Mouse (Mus musculus) activated CD4-positive, CD25-positive, alpha-beta regulatory T cell, adult 4 months (primary cell): ENCODE results near the gene Sox13. TPM values are rescaled to one million over a fixed set of nuclear protein-coding genes. Genes with fewer than 3 reads are reported as not detected.

Source experiments
- polyA plus RNA-seq, 2 experiments: library from polyadenylated mRNA; unstranded; fragments of 100-300 nt; shearing (Covaris generic); gene quantifications; one replicate each; pipeline ENCODE4 v1.2.1; 2017

Sox13 gene
- polyA plus RNA-seq, 2 experiments from 2014 or later = not detected

Other genes with a start within 250 kb of the Sox13 start
- not detected for gene Golt1a, start 114.6 kb downstream of the Sox13 start, polyA plus RNA-seq
- gene Kiss1, start 102.5 kb downstream of the Sox13 start, polyA plus RNA-seq = not detected
- not detected for gene Ren1, start 73.9 kb downstream of the Sox13 start, polyA plus RNA-seq
- under 1 TPM in 1 of 2 experiments, not detected in 1; 0.20 TPM for gene Etnk2, start 60.8 kb downstream of the Sox13 start, polyA plus RNA-seq
- gene Snrpe, start 185.9 kb upstream of the Sox13 start, polyA plus RNA-seq = 100 to 1,000 TPM; 402 to 505 TPM
- gene Zbed6, start 236.5 kb upstream of the Sox13 start, polyA plus RNA-seq = not detected
- 1 to 10 TPM; 3.2 to 3.9 TPM for gene Gm38394, start 236.9 kb upstream of the Sox13 start, polyA plus RNA-seq